Mouse (Mus musculus): ENCODE measurements around the gene Cstf1. TPM values are rescaled to one million over a fixed set of nuclear protein-coding genes. Genes with fewer than 3 reads are reported as not detected.
A peak's percentile ranks its signal among the peaks of the same experiment; 100 is the strongest.

The Cstf1 gene
- polyA plus RNA-seq, 1 experiment from 2014 or later = 19.9 TPM

- no peaks in the 10 kb centered on the region for H3K9me3 ChIP-seq (ENCODE audit: control insufficient read depth, low read length)
- TF ChIP-seq EP300 (optimal IDR thresholded peaks at IDR 0.05) (no peak), CTCF (IDR thresholded peaks at IDR 0.05; ENCODE audit: low read depth) (no peak)
- peak overlapping the region; percentile 78 for H3K27ac ChIP-seq (replicated peaks)
- H3K9ac ChIP-seq (ENCODE audit: low read length) = peak overlapping the region; percentile 69
- H3K27me3 ChIP-seq (ENCODE audit: control insufficient read depth, insufficient read depth, low read length) = no peaks in the 10 kb centered on the region
- WGBS = 12% methylated on average over 31 of the region's 31 CpGs
- peak overlapping the region; percentile 64 for H3K4me3 ChIP-seq (ENCODE audit: low read depth, low read length)
- H3K36me3 ChIP-seq (ENCODE audit: control insufficient read depth, insufficient read depth, low read length) = no peaks in the 10 kb centered on the region; the same call in 1 of the 2 replicates
- peak overlapping the region; percentile 92 for H3K4me2 ChIP-seq (replicated peaks; ENCODE audit: low read depth)
- 0 out of 2 replicates have a peak, but pooled peaks cover 3% of the 10 kb centered on the region for H3K4me1 ChIP-seq (replicated peaks; ENCODE audit: control insufficient read depth, insufficient read depth)
- ATAC-seq (ENCODE audit: low FRiP score, low TSS enrichment) (no peak), DNase-seq (ENCODE audit: low spot score) (peak; percentile 57)
Measured at GRCm38 (mm10) chr2:172346034-172346929, 24.2 kb upstream of the Cstf1 start.

- Histone ChIP-seq H3K9ac (ENCODE audit: low read length) (no peak overlapping the region), H3K4me1 (replicated peaks; ENCODE audit: control insufficient read depth, insufficient read depth) (0 out of 2 replicates have a peak, but pooled peaks cover 3% of the 10 kb centered on the region), H3K4me3 (ENCODE audit: low read depth, low read length) (no peak overlapping the region), H3K36me3 (ENCODE audit: control insufficient read depth, insufficient read depth, low read length) (no peaks in the 10 kb centered on the region; the same call in 1 of the 2 replicates), H3K27ac (replicated peaks) (no peak overlapping the region), H3K9me3 (ENCODE audit: control insufficient read depth, low read length) (no peaks in the 10 kb centered on the region), H3K4me2 (replicated peaks; ENCODE audit: low read depth) (peak overlapping the region; percentile 92), H3K27me3 (ENCODE audit: control insufficient read depth, insufficient read depth, low read length) (no peaks in the 10 kb centered on the region)
- TF ChIP-seq EP300 (optimal IDR thresholded peaks at IDR 0.05) (no peak), CTCF (IDR thresholded peaks at IDR 0.05; ENCODE audit: low read depth) (no peak)
- DNase-seq (ENCODE audit: low spot score) (no peak), ATAC-seq (ENCODE audit: low FRiP score, low TSS enrichment) (no peak)
- WGBS = 74% methylated on average over 8 of the region's 8 CpGs
Measured at GRCm38 (mm10) chr2:172346933-172347611, 23.4 kb upstream of the Cstf1 start.

GRCm38 (mm10) chr2:172348297-172348950 lies 22.1 kb upstream of the Cstf1 start:
- Histone ChIP-seq H3K4me3 (ENCODE audit: low read depth, low read length) (no peak overlapping the region), H3K4me2 (replicated peaks; ENCODE audit: low read depth) (no peak overlapping the region), H3K4me1 (replicated peaks; ENCODE audit: control insufficient read depth, insufficient read depth) (0 out of 2 replicates have a peak, but pooled peaks cover 3% of the 10 kb centered on the region), H3K36me3 (ENCODE audit: control insufficient read depth, insufficient read depth, low read length) (no peaks in the 10 kb centered on the region; the same call in 1 of the 2 replicates), H3K9me3 (ENCODE audit: control insufficient read depth, low read length) (no peaks in the 10 kb centered on the region), H3K27ac (replicated peaks) (no peak overlapping the region), H3K27me3 (ENCODE audit: control insufficient read depth, insufficient read depth, low read length) (no peaks in the 10 kb centered on the region), H3K9ac (ENCODE audit: low read length) (no peak overlapping the region)
- DNase-seq (ENCODE audit: low spot score) (no peak), ATAC-seq (ENCODE audit: low FRiP score, low TSS enrichment) (no peak)
- TF ChIP-seq EP300 (optimal IDR thresholded peaks at IDR 0.05) = no peak
- TF ChIP-seq CTCF (IDR thresholded peaks at IDR 0.05; ENCODE audit: low read depth) = no peak
- 25% methylated on average over 3 of the region's 3 CpGs for WGBS

GRCm38 (mm10) chr2:172349776-172350175 lies 20.7 kb upstream of the Cstf1 start:
- H3K36me3 ChIP-seq (ENCODE audit: control insufficient read depth, insufficient read depth, low read length) = no peaks in the 10 kb centered on the region; the same call in 1 of the 2 replicates
- no peak overlapping the region for H3K4me3 ChIP-seq (ENCODE audit: low read depth, low read length)
- no peaks in the 10 kb centered on the region for H3K27me3 ChIP-seq (ENCODE audit: control insufficient read depth, insufficient read depth, low read length)
- no peak overlapping the region for H3K9ac ChIP-seq (ENCODE audit: low read length)
- H3K4me1 ChIP-seq (replicated peaks; ENCODE audit: control insufficient read depth, insufficient read depth) = 0 out of 2 replicates have a peak, but pooled peaks cover 3% of the 10 kb centered on the region
- WGBS = 77% methylated on average over 14 of the region's 14 CpGs
- TF ChIP-seq EP300 (optimal IDR thresholded peaks at IDR 0.05) (no peak), CTCF (IDR thresholded peaks at IDR 0.05; ENCODE audit: low read depth) (no peak)
- H3K4me2 ChIP-seq (replicated peaks; ENCODE audit: low read depth) = no peak overlapping the region
- no peaks in the 10 kb centered on the region for H3K9me3 ChIP-seq (ENCODE audit: control insufficient read depth, low read length)
- H3K27ac ChIP-seq (replicated peaks) = no peak overlapping the region
- peak; percentile 39 for DNase-seq (ENCODE audit: low spot score)
- ATAC-seq (ENCODE audit: low FRiP score, low TSS enrichment) = no peak

- Histone ChIP-seq H3K4me3 (ENCODE audit: low read depth, low read length) (no peak overlapping the region), H3K27me3 (ENCODE audit: control insufficient read depth, insufficient read depth, low read length) (no peaks in the 10 kb centered on the region), H3K27ac (replicated peaks) (no peak overlapping the region), H3K9me3 (ENCODE audit: control insufficient read depth, low read length) (no peaks in the 10 kb centered on the region), H3K9ac (ENCODE audit: low read length) (no peak overlapping the region), H3K4me2 (replicated peaks; ENCODE audit: low read depth) (no peak overlapping the region), H3K36me3 (ENCODE audit: control insufficient read depth, insufficient read depth, low read length) (peaks cover 3% of the 10 kb centered on the region; the same call in 1 of the 2 replicates), H3K4me1 (replicated peaks; ENCODE audit: control insufficient read depth, insufficient read depth) (0 out of 2 replicates have a peak, but pooled peaks cover 3% of the 10 kb centered on the region)
- ATAC-seq (ENCODE audit: low FRiP score, low TSS enrichment) (no peak), DNase-seq (ENCODE audit: low spot score) (no peak)
- WGBS = 69% methylated on average over 8 of the region's 8 CpGs
- TF ChIP-seq CTCF (IDR thresholded peaks at IDR 0.05; ENCODE audit: low read depth) (no peak), EP300 (optimal IDR thresholded peaks at IDR 0.05) (no peak)
Measured at GRCm38 (mm10) chr2:172350773-172351172, 19.7 kb upstream of the Cstf1 start.
